Mouse (Mus musculus) neural tube, postnatal 0 days (tissue): ENCODE data around the gene Rnf227. TPM values are rescaled to one million over a fixed set of nuclear protein-coding genes. Genes with fewer than 3 reads are reported as not detected.

Experiments used
- polyA plus RNA-seq: library from polyadenylated mRNA; unstranded; fragments of >200 nt; fragmentation: Nextera tagmentation; extraction: Ambion mirVana; gene quantifications from 2 replicates; pipeline ENCODE4 v1.2.1, GENCODE M21; 2015

Rnf227 gene
- 252 and 273 TPM in 2 replicates for polyA plus RNA-seq

GRCm38 (mm10) chr11:69340161-69341131 is at the start of gene Rnf227:
Gene Rnf227, plus strand, starts transcription at chr11:69340461.

GRCm38 (mm10) chr11:69323667-69324111 is 16.6 kb upstream of the Rnf227 start, which contains the start of the genes Cntrob and Trappc1:
Gene Cntrob, minus strand, starts transcription at chr11:69323775.
Gene Trappc1, plus strand, starts transcription at chr11:69323980.

GRCm38 (mm10) chr11:69325628-69326407 is 14.4 kb upstream of the Rnf227 start, which contains the start of gene Kcnab3:
Gene Kcnab3, plus strand, starts transcription at chr11:69326258.

GRCm38 (mm10) chr11:69369215-69369989 is 29.1 kb downstream of the Rnf227 start, which contains the start of gene Chd3:
Gene Chd3, minus strand, starts transcription at chr11:69369406.

Other genes starting within 250 kb of the Rnf227 start
- gene Per1, start 245.2 kb upstream of the Rnf227 start, polyA plus RNA-seq: 7.1 and 10.1 TPM in 2 replicates
- gene Hes7, start 220.1 kb upstream of the Rnf227 start, polyA plus RNA-seq: 1.8 and 2.1 TPM in 2 replicates
- gene 9130213A22Rik, start 217.9 kb upstream of the Rnf227 start, polyA plus RNA-seq: 1.3 and 1.4 TPM in 2 replicates
- gene Aloxe3, start 214.6 kb upstream of the Rnf227 start, polyA plus RNA-seq: 9.9 and 11.9 TPM in 2 replicates
- 1.4 and 2.0 TPM in 2 replicates for gene Alox12b, start 183.5 kb upstream of the Rnf227 start, polyA plus RNA-seq
- 2.5 and 3.2 TPM in 2 replicates for gene Alox8, start 142.6 kb upstream of the Rnf227 start, polyA plus RNA-seq
- gene Gucy2e, start 103.4 kb upstream of the Rnf227 start, polyA plus RNA-seq: 0.53 and 0.88 TPM in 2 replicates
- 8.1 and 10.7 TPM in 2 replicates for gene Cntrob, start 16.7 kb upstream of the Rnf227 start, polyA plus RNA-seq
- 174 and 181 TPM in 2 replicates for gene Trappc1, start 16.5 kb upstream of the Rnf227 start, polyA plus RNA-seq
- 7.3 and 8.1 TPM in 2 replicates for gene Kcnab3, start 14.2 kb upstream of the Rnf227 start, polyA plus RNA-seq
- gene Chd3, start 28.9 kb downstream of the Rnf227 start, polyA plus RNA-seq: 49.9 and 63.9 TPM in 2 replicates
- 189 and 200 TPM in 2 replicates for gene Naa38, start 55.0 kb downstream of the Rnf227 start, polyA plus RNA-seq
- 18.6 and 21.2 TPM in 2 replicates for gene Cyb5d1, start 55.2 kb downstream of the Rnf227 start, polyA plus RNA-seq
- gene Tmem88, start 57.8 kb downstream of the Rnf227 start, polyA plus RNA-seq: 6.9 and 9.2 TPM in 2 replicates
- gene Kdm6b, start 73.2 kb downstream of the Rnf227 start, polyA plus RNA-seq: 21.5 and 23.6 TPM in 2 replicates
- 2.8 and 4.7 TPM in 2 replicates for gene Dnah2, start 208.6 kb downstream of the Rnf227 start, polyA plus RNA-seq
- 132 and 148 TPM in 2 replicates for gene Efnb3, start 219.7 kb downstream of the Rnf227 start, polyA plus RNA-seq
- 12.1 and 13.1 TPM in 2 replicates for gene Wrap53, start 239.8 kb downstream of the Rnf227 start, polyA plus RNA-seq
- 31.4 and 33.8 TPM in 2 replicates for gene Trp53, start 239.9 kb downstream of the Rnf227 start, polyA plus RNA-seq